Mouse (Mus musculus) C2C12 (cell line): ENCODE results near the gene Osbpl9.

ENCODE experiments used
- CEBPB ChIP-seq: IDR thresholded peaks from one replicate; pipeline ENCODE4 v1.6.1; 2011; ENCODE audit warnings: low read depth, mild to moderate bottlenecking, control low read depth, moderate library complexity
- CTCF ChIP-seq: IDR thresholded peaks from one replicate; pipeline ENCODE4 v1.5.1; 2011; ENCODE audit not compliant: control insufficient read depth, insufficient read depth, insufficient read length
- FOSL1 ChIP-seq: IDR thresholded peaks from one replicate; pipeline ENCODE4 v1.8.0; 2011; ENCODE audit warnings: mild to moderate bottlenecking, low read length; ENCODE audit not compliant: poor library complexity, insufficient read depth, severe bottlenecking
- MAX ChIP-seq: IDR thresholded peaks from one replicate; pipeline ENCODE4 v1.6.1; 2011; ENCODE audit warnings: mild to moderate bottlenecking, control low read depth
- MYOD1 ChIP-seq: IDR thresholded peaks from one replicate; pipeline ENCODE4 v1.6.1; 2011; ENCODE audit warnings: low read depth; ENCODE audit not compliant: control insufficient read depth, insufficient read length
- USF1 ChIP-seq: IDR thresholded peaks from one replicate; pipeline ENCODE4 v1.6.1; 2011; ENCODE audit warnings: low read depth, mild to moderate bottlenecking, control low read depth, moderate library complexity

DNA sequence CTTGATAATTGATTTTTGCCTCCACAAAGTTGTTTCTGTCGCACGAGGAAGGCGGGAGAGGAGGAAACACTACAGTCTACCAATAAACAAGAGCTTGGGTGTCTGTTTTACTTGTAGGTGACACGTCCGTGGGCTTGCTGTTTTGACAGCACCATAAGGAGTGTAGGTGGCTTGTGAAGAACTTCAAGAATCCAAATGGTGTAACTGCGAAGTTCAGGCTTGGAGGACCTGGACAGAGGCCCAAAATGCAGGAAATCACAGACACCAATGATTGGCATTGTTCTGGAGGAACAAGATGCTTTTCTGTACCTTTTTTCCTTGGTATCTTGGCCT, 83.8 kb downstream of the Osbpl9 start:
- no peak for TF ChIP-seq USF1
- TF ChIP-seq CTCF: no peak
- TF ChIP-seq MAX: no peak
- TF ChIP-seq FOSL1: no peak
- TF ChIP-seq MYOD1: no peak
- TF ChIP-seq CEBPB: no peak
